Comparison of ENCODE assay signal across 8 mouse cellular contexts in genomic region chr11:3648305-3648963, GRCm38 (mm10). TPM values are rescaled to one million over a fixed set of nuclear protein-coding genes. Genes with fewer than 3 reads are reported as not detected.
DNase-seq lines count a peak whose midpoint lies in the region; ATAC-seq and TF ChIP-seq lines count a peak whose summit lies in the region.

No protein-coding gene starts in this region.

- peaks cover 9% of the 10 kb centered on the region for H3K4me1 ChIP-seq in spleen, adult 2 months (ENCODE audit: control insufficient read depth, insufficient read depth, insufficient read length)
- H3K4me1 ChIP-seq in forebrain, embryonic 12.5 days = peaks cover 17% of the 10 kb centered on the region
- no peaks in the 10 kb centered on the region for H3K4me1 ChIP-seq in intestine, postnatal 0 days (replicated peaks; ENCODE audit: control insufficient read depth, insufficient read depth, low read length)
- peaks cover 20% of the 10 kb centered on the region for H3K4me1 ChIP-seq in lung, embryonic 16.5 days (replicated peaks; ENCODE audit: control insufficient read depth, insufficient read depth, low read length)

- peak overlapping the region; percentile 66 for H3K4me2 ChIP-seq in forebrain, embryonic 12.5 days
- peak overlapping the region; percentile 65 for H3K4me2 ChIP-seq in intestine, postnatal 0 days (replicated peaks; ENCODE audit: low read depth)
- H3K4me2 ChIP-seq in lung, embryonic 16.5 days (ENCODE audit: low read depth, low read length) = peak overlapping the region; percentile 85

- peak; percentile 52 for DNase-seq in adrenal gland, postnatal 14 days
- no peak for DNase-seq in adrenal gland, postnatal 25 days
- DNase-seq in spleen, adult 2 months (ENCODE audit: low read depth in 1 of 2, low spot score in 2 of 2) = peak in 1 of 2 experiments; percentile 28
- no peak for DNase-seq in spleen, postnatal 4 days (ENCODE audit: low spot score in 2 of 2)
- DNase-seq in yolk sac, embryonic 10.5 days (ENCODE audit: low spot score) = peak; percentile 66

- H3K9me3 ChIP-seq in forebrain, embryonic 12.5 days = peaks cover 27% of the 10 kb centered on the region
- no peaks in the 10 kb centered on the region for H3K9me3 ChIP-seq in intestine, postnatal 0 days (ENCODE audit: control insufficient read depth)
- peaks cover 9% of the 10 kb centered on the region; the same call in 1 of the 2 replicates for H3K9me3 ChIP-seq in lung, embryonic 16.5 days (ENCODE audit: control insufficient read depth, low read length)

- peak overlapping the region; percentile 97 for H3K4me3 ChIP-seq in spleen, adult 2 months (ENCODE audit: extremely low read depth, insufficient read depth, insufficient read length)
- H3K4me3 ChIP-seq in forebrain, embryonic 12.5 days (replicated peaks) = peak overlapping the region; percentile 87
- peak overlapping the region; percentile 93 for H3K4me3 ChIP-seq in intestine, postnatal 0 days (ENCODE audit: low read depth, low read length)
- H3K4me3 ChIP-seq in lung, embryonic 16.5 days (ENCODE audit: low read length) = peak overlapping the region; percentile 93

- H3K9ac ChIP-seq in forebrain, embryonic 12.5 days = peak overlapping the region; percentile 93
- peak overlapping the region; percentile 98 for H3K9ac ChIP-seq in intestine, postnatal 0 days (ENCODE audit: low read depth, low read length)
- peak overlapping the region; percentile 98 for H3K9ac ChIP-seq in lung, embryonic 16.5 days (ENCODE audit: low read length)

- under 1% methylated on average over 62 of the region's 62 CpGs for WGBS in spleen, adult 2 months
- 3% methylated on average over 31 of the region's 62 CpGs for WGBS in forebrain, embryonic 12.5 days
- under 1% methylated on average over 53 of the region's 62 CpGs for WGBS in intestine, postnatal 0 days
- WGBS in lung, embryonic 16.5 days = under 1% methylated on average over 36 of the region's 62 CpGs

- peak; percentile 47 for ATAC-seq in forebrain, embryonic 12.5 days (ENCODE audit: low FRiP score)
- peak; percentile 72 for ATAC-seq in intestine, postnatal 0 days
- ATAC-seq in lung, embryonic 16.5 days (ENCODE audit: low read depth) = peak; percentile 32

- no peak for TF ChIP-seq POLR2A in spleen, adult 2 months (IDR thresholded peaks at IDR 0.05; ENCODE audit: low read depth, low read length)

- H3K27me3 ChIP-seq in spleen, adult 2 months (ENCODE audit: control insufficient read depth, insufficient read depth, low read length) = no peaks in the 10 kb centered on the region
- no peaks in the 10 kb centered on the region for H3K27me3 ChIP-seq in forebrain, embryonic 12.5 days
- no peaks in the 10 kb centered on the region for H3K27me3 ChIP-seq in intestine, postnatal 0 days (replicated peaks; ENCODE audit: control insufficient read depth, insufficient read depth, low read length)
- H3K27me3 ChIP-seq in lung, embryonic 16.5 days (ENCODE audit: control insufficient read depth, insufficient read depth, low read depth, low read length) = no peaks in the 10 kb centered on the region

- TF ChIP-seq CTCF in spleen, adult 2 months (IDR thresholded peaks at IDR 0.05; ENCODE audit: extremely low read depth, insufficient read depth, insufficient read length, insufficient replicate concordance) = no peak
- TF ChIP-seq CTCF in intestine, postnatal 0 days (IDR thresholded peaks at IDR 0.05; ENCODE audit: low read depth) = no peak

- H3K36me3 ChIP-seq in spleen, adult 2 months (ENCODE audit: control insufficient read depth, insufficient read depth, low read length) = peaks cover 15% of the 10 kb centered on the region
- H3K36me3 ChIP-seq in forebrain, embryonic 12.5 days (replicated peaks) = peaks cover 47% of the 10 kb centered on the region
- H3K36me3 ChIP-seq in intestine, postnatal 0 days (ENCODE audit: control insufficient read depth, insufficient read depth) = peaks cover 22% of the 10 kb centered on the region
- H3K36me3 ChIP-seq in lung, embryonic 16.5 days (ENCODE audit: control insufficient read depth, insufficient read depth, low read length) = peaks cover 28% of the 10 kb centered on the region

- H3K27ac ChIP-seq in spleen, adult 2 months (ENCODE audit: insufficient read depth, low read length) = peak overlapping the region; percentile 86
- H3K27ac ChIP-seq in forebrain, embryonic 12.5 days = peak overlapping the region; percentile 93
- H3K27ac ChIP-seq in intestine, postnatal 0 days (ENCODE audit: low read depth, low read length) = peak overlapping the region; percentile 95
- H3K27ac ChIP-seq in lung, embryonic 16.5 days (ENCODE audit: low read length) = peak overlapping the region; percentile 90

RNA-seq across cellular contexts. Expression of gene Morc2a, which starts 0.6 kb away (rescaled TPM):
- 39.2 and 53.2 TPM in 2 replicates for total RNA-seq in adrenal gland, postnatal 14 days (2021)
- total RNA-seq in adrenal gland, postnatal 25 days (2021) = 62.3 and 69.5 TPM in 2 replicates
- 7.0 and 7.5 TPM in 2 replicates for polyA plus RNA-seq in spleen, adult 2 months (2012; rRNA removed)
- 57.1 and 62.4 TPM in 2 replicates for polyA plus RNA-seq in forebrain, embryonic 12.5 days (2016; fragmentation: Nextera tagmentation; extraction: Ambion mirVana)
- polyA plus RNA-seq in intestine, postnatal 0 days (2015; fragmentation: Nextera tagmentation; extraction: Ambion mirVana) = 5.9 and 6.8 TPM in 2 replicates
- 26.5 and 27.0 TPM in 2 replicates for polyA plus RNA-seq in lung, embryonic 16.5 days (2015; fragmentation: Nextera tagmentation; extraction: Ambion mirVana)

Comparison
In these comparisons a context has a peak if more than half of its experiments do, and no peak if none do; other contexts are left out.
1. DNase-seq: peak in adrenal gland, postnatal 14 days (single experiment) and yolk sac, embryonic 10.5 days (single experiment); none in adrenal gland, postnatal 25 days (single experiment) and spleen, postnatal 4 days (0 of 2).
2. Peak in every context shown above with its lines, with median percentiles within 50 percentile points of each other: H3K27ac ChIP-seq, H3K4me3 ChIP-seq, ATAC-seq, H3K4me2 ChIP-seq and H3K9ac ChIP-seq.